Mouse (Mus musculus) erythroblast, embryonic 14.5 days (primary cell): ENCODE measurements around the gene Slc45a3. TPM values are rescaled to one million over a fixed set of nuclear protein-coding genes. Genes with fewer than 3 reads are reported as not detected.

Experiments
- H3K27me3 ChIP-seq: 2 replicates; pipeline ENCODE4 v1.6.1; 2012; ENCODE audit warnings: inconsistent platforms; ENCODE audit not compliant: control insufficient read depth
- H3K36me3 ChIP-seq: 2 replicates; pipeline ENCODE4 v1.6.1; 2012; ENCODE audit warnings: mild to moderate bottlenecking, inconsistent platforms; ENCODE audit not compliant: control insufficient read depth
- H3K4me1 ChIP-seq: 2 replicates; pipeline ENCODE4 v1.6.1; 2012; ENCODE audit warnings: inconsistent platforms; ENCODE audit not compliant: control insufficient read depth
- H3K4me3 ChIP-seq: replicated peaks from 2 replicates; pipeline ENCODE3; 2012; ENCODE audit warnings: moderate library complexity, mild to moderate bottlenecking, inconsistent platforms
- H3K9me3 ChIP-seq: 2 replicates; pipeline ENCODE4 v1.6.1; 2012; ENCODE audit warnings: low read length, inconsistent platforms, mixed read lengths; ENCODE audit not compliant: control insufficient read depth
- GATA1 ChIP-seq: IDR thresholded peaks from 2 replicates; pipeline ENCODE4 v1.6.1; 2012; ENCODE audit warnings: low read length, inconsistent platforms, mixed read lengths
- TAL1 ChIP-seq: IDR thresholded peaks from 3 replicates; pipeline ENCODE4 v1.6.1; 2012; ENCODE audit warnings: low read length, inconsistent platforms, mixed read lengths
- polyA plus RNA-seq: library from polyadenylated mRNA; stranded (reverse); fragments of >175 nt; gene quantifications from 2 replicates; pipeline ENCODE4 v1.2.3, GENCODE M21; 2012

Slc45a3 gene
- polyA plus RNA-seq, 1 experiment = 0.02 TPM

- Histone ChIP-seq H3K4me3 (no peak overlapping the region), H3K9me3 (no peaks in the 10 kb centered on the region), H3K36me3 (no peaks in the 10 kb centered on the region; the same call in 1 of the 2 replicates), H3K27me3 (no peaks in the 10 kb centered on the region), H3K4me1 (no peaks in the 10 kb centered on the region)
- TF ChIP-seq GATA1 (no peak), TAL1 (no peak)
Observed at GRCm38 (mm10) chr1:131983806-131984205, 21.0 kb downstream of the Slc45a3 start.

- TF ChIP-seq GATA1 (no peak), TAL1 (no peak)
- Histone ChIP-seq H3K9me3 (no peaks in the 10 kb centered on the region), H3K36me3 (no peaks in the 10 kb centered on the region)
Observed at GRCm38 (mm10) chr1:131987432-131987831, 24.7 kb downstream of the Slc45a3 start.

GRCm38 (mm10) chr1:131989476-131989875 is 26.7 kb downstream of the Slc45a3 start:
- Histone ChIP-seq H3K27me3 (no peaks in the 10 kb centered on the region), H3K36me3 (no peaks in the 10 kb centered on the region), H3K4me3 (no peak overlapping the region), H3K9me3 (no peaks in the 10 kb centered on the region), H3K4me1 (no peaks in the 10 kb centered on the region)
- TF ChIP-seq GATA1 (no peak), TAL1 (no peak)

More at GRCm38 (mm10) chr1:131987432-131987831, 24.7 kb downstream of the Slc45a3 start:
- Histone ChIP-seq H3K4me1 (no peaks in the 10 kb centered on the region), H3K27me3 (no peaks in the 10 kb centered on the region), H3K4me3 (no peak overlapping the region)

GRCm38 (mm10) chr1:131990083-131990760 is 27.5 kb downstream of the Slc45a3 start:
- Histone ChIP-seq H3K27me3 (no peaks in the 10 kb centered on the region), H3K4me3 (no peak overlapping the region), H3K9me3 (no peaks in the 10 kb centered on the region), H3K4me1 (no peaks in the 10 kb centered on the region), H3K36me3 (no peaks in the 10 kb centered on the region)
- TF ChIP-seq TAL1 (no peak), GATA1 (no peak)

GRCm38 (mm10) chr1:131992561-131993001 is 29.8 kb downstream of the Slc45a3 start:
- no peak overlapping the region for H3K4me3 ChIP-seq
- no peaks in the 10 kb centered on the region for H3K36me3 ChIP-seq
- H3K4me1 ChIP-seq = no peaks in the 10 kb centered on the region
- TF ChIP-seq GATA1 = no peak
- no peaks in the 10 kb centered on the region for H3K27me3 ChIP-seq
- no peaks in the 10 kb centered on the region for H3K9me3 ChIP-seq

GRCm38 (mm10) chr1:131993169-131994040 is 30.6 kb downstream of the Slc45a3 start:
- H3K27me3 ChIP-seq = no peaks in the 10 kb centered on the region
- no peaks in the 10 kb centered on the region for H3K4me1 ChIP-seq
- no peak overlapping the region for H3K4me3 ChIP-seq
- TF ChIP-seq TAL1 = no peak
- no peak for TF ChIP-seq GATA1
- no peaks in the 10 kb centered on the region for H3K36me3 ChIP-seq
- H3K9me3 ChIP-seq = no peaks in the 10 kb centered on the region

GRCm38 (mm10) chr1:131995062-131995461 is 32.3 kb downstream of the Slc45a3 start:
- H3K36me3 ChIP-seq = no peaks in the 10 kb centered on the region

GRCm38 (mm10) chr1:132000506-132000905 is 37.7 kb downstream of the Slc45a3 start:
- Histone ChIP-seq H3K36me3 (no peaks in the 10 kb centered on the region), H3K4me3 (no peak overlapping the region), H3K4me1 (no peaks in the 10 kb centered on the region; the same call in 1 of the 2 replicates), H3K27me3 (no peaks in the 10 kb centered on the region), H3K9me3 (peaks cover 3% of the 10 kb centered on the region; the same call in 1 of the 2 replicates)
- TF ChIP-seq GATA1 (no peak), TAL1 (no peak)

More at GRCm38 (mm10) chr1:131995062-131995461, 32.3 kb downstream of the Slc45a3 start:
- no peak for TF ChIP-seq TAL1
- no peak for TF ChIP-seq GATA1
- Histone ChIP-seq H3K9me3 (peaks cover 3% of the 10 kb centered on the region; the same call in 1 of the 2 replicates), H3K4me3 (no peak overlapping the region), H3K4me1 (no peaks in the 10 kb centered on the region), H3K27me3 (no peaks in the 10 kb centered on the region)

- no peaks in the 10 kb centered on the region for H3K27me3 ChIP-seq
- no peak for TF ChIP-seq GATA1
- H3K4me1 ChIP-seq = peaks cover 10% of the 10 kb centered on the region
- H3K4me3 ChIP-seq = no peak overlapping the region
- H3K36me3 ChIP-seq = no peaks in the 10 kb centered on the region
- H3K9me3 ChIP-seq = peaks cover 3% of the 10 kb centered on the region; the same call in 1 of the 2 replicates
Observed at GRCm38 (mm10) chr1:132001880-132002330, 39.1 kb downstream of the Slc45a3 start.
